Mouse (Mus musculus) lung, embryonic 14.5 days (tissue): ENCODE data around the gene Nudt16l1. TPM values are rescaled to one million over a fixed set of nuclear protein-coding genes. Genes with fewer than 3 reads are reported as not detected.
A peak's percentile ranks its signal among the peaks of the same experiment; 100 is the strongest.

Experiments used
- ATAC-seq: fragments of 200-750 bp; cut with Nextera tagmentation; 2 replicates; pipeline ENCODE4 v1.8.0; 2017; ENCODE audit warnings: mild to moderate bottlenecking, moderate TSS enrichment, moderate library complexity; ENCODE audit not compliant: insufficient read depth
- DNase-seq: peaks from one replicate; pipeline ENCODE4 v3.0.0-alpha.2; 2015
- H3K27ac ChIP-seq: fragments of 300-500 bp; sonication (generic); 2 replicates; pipeline ENCODE4 v1.5.1; 2014; ENCODE audit warnings: low read depth, mild to moderate bottlenecking, moderate library complexity
- H3K27me3 ChIP-seq: fragments of 300-500 bp; sonication (generic); 2 replicates; pipeline ENCODE4 v1.6.1; 2014; ENCODE audit warnings: low read length, control low read depth; ENCODE audit not compliant: insufficient read depth
- H3K36me3 ChIP-seq: fragments of 300-500 bp; sonication (generic); 2 replicates; pipeline ENCODE4 v1.6.1; 2014; ENCODE audit warnings: control low read depth; ENCODE audit not compliant: insufficient read depth
- H3K4me1 ChIP-seq: fragments of 300-500 bp; sonication (generic); 2 replicates; pipeline ENCODE4 v1.6.1; 2014; ENCODE audit warnings: antibody characterized with exemption, control low read depth; ENCODE audit not compliant: insufficient read depth
- H3K4me2 ChIP-seq: fragments of 300-500 bp; sonication (generic); 2 replicates; pipeline ENCODE4 v1.6.1; 2014; ENCODE audit warnings: mild to moderate bottlenecking
- H3K4me3 ChIP-seq: fragments of 300-500 bp; sonication (generic); 2 replicates; pipeline ENCODE4 v1.5.1; 2014; ENCODE audit warnings: low read depth, low read length
- H3K9ac ChIP-seq: fragments of 300-500 bp; sonication (generic); 2 replicates; pipeline ENCODE4 v1.6.1; 2014
- H3K9me3 ChIP-seq: fragments of 300-500 bp; sonication (generic); 2 replicates; pipeline ENCODE4 v1.6.1; 2016; ENCODE audit warnings: low read depth, low read length, control low read depth
- CTCF ChIP-seq: IDR thresholded peaks from 2 replicates; pipeline ENCODE4 v1.5.1; 2016; ENCODE audit warnings: antibody characterized with exemption, low read depth
- WGBS: fragments of 180-500 bp; shearing (Covaris S2); extraction: QIAGEN DNeasy Blood & Tissue Kit; methylation state at CpG from one replicate; pipeline ENCODE4 v1.1.7; 2014; 5-methylcytosine and 5-hydroxymethylcytosine counted together
- polyA plus RNA-seq: library from polyadenylated mRNA; unstranded; fragments of >200 nt; fragmentation: Nextera tagmentation; extraction: Ambion mirVana; gene quantifications from 2 replicates; pipeline ENCODE4 v1.2.1, GENCODE M21; 2014

The Nudt16l1 gene
- polyA plus RNA-seq, result 145 and 154 TPM in 2 replicates

GRCm38 (mm10) chr16:4938461-4938860, at the start of gene Nudt16l1:
Gene Nudt16l1 (plus strand): TSS chr16:4938761.
- Histone ChIP-seq H3K9me3 (no peaks in the 10 kb centered on the region), H3K36me3 (peaks cover 76% of the 10 kb centered on the region), H3K4me3 (peak within 1 kb of the TSS; percentile 92), H3K4me2 (peak within 1 kb of the TSS; percentile 92), H3K27ac (peak within 1 kb of the TSS; percentile 88), H3K4me1 (0 out of 2 replicates have a peak, but pooled peaks cover 3% of the 10 kb centered on the region), H3K27me3 (no peaks in the 10 kb centered on the region), H3K9ac (peak within 1 kb of the TSS; percentile 93)
- WGBS, result 4% methylated on average over 2 of the region's 2 CpGs
- no peak for ATAC-seq
- no peak for TF ChIP-seq CTCF
- no peak for DNase-seq

- no peak overlapping the region for H3K4me2 ChIP-seq
- H3K9me3 ChIP-seq, result no peaks in the 10 kb centered on the region
- no peak for TF ChIP-seq CTCF
- no peak overlapping the region for H3K9ac ChIP-seq
- WGBS, result 41% methylated on average over 4 of the region's 4 CpGs
- H3K27me3 ChIP-seq, result no peaks in the 10 kb centered on the region
- peak overlapping the region; percentile 36 for H3K27ac ChIP-seq
- no peak overlapping the region for H3K4me3 ChIP-seq
- peaks cover 17% of the 10 kb centered on the region; the same call in 1 of the 2 replicates for H3K4me1 ChIP-seq
- ATAC-seq (no peak), DNase-seq (no peak)
- 0 out of 2 replicates have a peak, but pooled peaks cover 20% of the 10 kb centered on the region for H3K36me3 ChIP-seq
Observed at GRCm38 (mm10) chr16:4890201-4890709, 48.3 kb upstream of the Nudt16l1 start.

- Histone ChIP-seq H3K27ac (no peak overlapping the region), H3K9me3 (no peaks in the 10 kb centered on the region), H3K36me3 (0 out of 2 replicates have a peak, but pooled peaks cover 20% of the 10 kb centered on the region), H3K4me3 (no peak overlapping the region), H3K27me3 (no peaks in the 10 kb centered on the region), H3K4me2 (no peak overlapping the region), H3K9ac (no peak overlapping the region), H3K4me1 (peaks cover 14% of the 10 kb centered on the region; the same call in 1 of the 2 replicates)
- DNase-seq, result no peak
- 85% methylated on average over 6 of the region's 6 CpGs for WGBS
- no peak for ATAC-seq
- no peak for TF ChIP-seq CTCF
Observed at GRCm38 (mm10) chr16:4892171-4892570, 46.4 kb upstream of the Nudt16l1 start.

- ATAC-seq (no peak), DNase-seq (no peak)
- 63% methylated on average over 7 of the region's 7 CpGs for WGBS
- TF ChIP-seq CTCF, result no peak
- Histone ChIP-seq H3K9me3 (no peaks in the 10 kb centered on the region), H3K4me1 (peaks cover 6% of the 10 kb centered on the region; the same call in 1 of the 2 replicates), H3K9ac (no peak overlapping the region), H3K27me3 (no peaks in the 10 kb centered on the region), H3K4me3 (no peak overlapping the region), H3K4me2 (no peak overlapping the region), H3K27ac (peak overlapping the region; percentile 18; the same call in 1 of the 2 replicates), H3K36me3 (0 out of 2 replicates have a peak, but pooled peaks cover 20% of the 10 kb centered on the region)
Observed at GRCm38 (mm10) chr16:4894201-4894908, 44.2 kb upstream of the Nudt16l1 start.

GRCm38 (mm10) chr16:4896249-4897027, 42.1 kb upstream of the Nudt16l1 start:
- Histone ChIP-seq H3K27ac (peak overlapping the region; percentile 9; the same call in 1 of the 2 replicates), H3K36me3 (0 out of 2 replicates have a peak, but pooled peaks cover 15% of the 10 kb centered on the region), H3K4me1 (no peaks in the 10 kb centered on the region), H3K9ac (no peak overlapping the region), H3K4me3 (no peak overlapping the region), H3K9me3 (no peaks in the 10 kb centered on the region), H3K27me3 (no peaks in the 10 kb centered on the region), H3K4me2 (no peak overlapping the region)
- ATAC-seq (no peak), DNase-seq (no peak)
- 65% methylated on average over 5 of the region's 5 CpGs for WGBS
- TF ChIP-seq CTCF, result no peak

- peak; percentile 35 for TF ChIP-seq CTCF
- H3K4me2 ChIP-seq, result no peak overlapping the region
- DNase-seq (no peak), ATAC-seq (no peak)
- no peaks in the 10 kb centered on the region for H3K27me3 ChIP-seq
- H3K27ac ChIP-seq, result peak overlapping the region; percentile 6; the same call in 1 of the 2 replicates
- WGBS, result 62% methylated on average over 7 of the region's 7 CpGs
- no peaks in the 10 kb centered on the region for H3K4me1 ChIP-seq
- H3K36me3 ChIP-seq, result 0 out of 2 replicates have a peak, but pooled peaks cover 15% of the 10 kb centered on the region
- no peak overlapping the region for H3K9ac ChIP-seq
- no peaks in the 10 kb centered on the region for H3K9me3 ChIP-seq
- no peak overlapping the region for H3K4me3 ChIP-seq
Observed at GRCm38 (mm10) chr16:4897146-4897730, 41.3 kb upstream of the Nudt16l1 start.
